In the genomic region with DNA sequence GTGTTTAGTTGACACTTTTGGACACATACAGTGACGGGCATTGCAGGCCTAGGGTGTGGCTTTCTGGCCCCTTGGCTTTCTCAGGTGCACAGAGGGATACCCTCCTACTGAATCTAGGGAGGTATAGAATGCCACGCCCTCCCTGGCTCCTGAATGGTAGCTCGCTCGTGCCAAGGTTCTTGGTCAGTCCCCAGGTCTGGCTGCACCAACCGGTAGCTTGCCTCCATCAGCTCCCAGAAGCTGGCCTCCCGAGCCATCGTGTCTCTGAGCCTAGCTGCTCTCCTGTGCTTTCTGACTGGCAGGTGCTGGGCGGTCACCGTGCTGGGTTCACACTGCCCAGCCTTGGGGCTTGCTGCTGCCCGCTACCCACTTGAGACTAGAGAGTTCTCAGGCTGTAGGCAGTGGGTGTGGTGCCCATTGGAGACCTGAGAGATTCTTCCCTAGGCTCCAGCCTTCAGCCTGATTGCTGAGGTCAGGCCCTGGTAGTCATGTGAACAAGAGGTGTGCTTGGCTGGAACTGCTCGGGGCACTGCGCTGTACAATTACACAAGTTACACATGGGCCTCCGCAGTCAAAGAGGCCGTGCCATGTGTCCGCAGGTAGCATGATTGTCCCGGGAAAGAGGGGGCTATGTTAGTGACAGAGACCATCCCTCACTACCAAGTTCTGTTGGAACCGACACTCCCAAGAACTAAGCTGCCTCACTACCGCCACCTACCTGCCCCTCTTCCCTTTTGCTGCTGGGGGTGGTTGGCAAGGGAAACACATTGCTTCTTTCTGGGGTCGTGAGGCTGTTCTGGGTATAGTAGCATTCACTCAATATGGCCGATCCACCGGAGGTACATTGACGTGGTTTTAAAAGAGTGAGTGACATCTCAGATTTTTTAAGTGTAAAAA, we compare ENCODE assay signal across 8 mouse cellular contexts. TPM values are rescaled to one million over a fixed set of nuclear protein-coding genes. Genes with fewer than 3 reads are reported as not detected.
DNase-seq lines count a peak whose midpoint lies in the region; ATAC-seq and TF ChIP-seq lines count a peak whose summit lies in the region.

No protein-coding gene starts in this region.

- H3K4me2 ChIP-seq in hindbrain, postnatal 0 days (ENCODE audit: low read depth, low read length): no peak overlapping the region

- TF ChIP-seq CTCF in heart, adult 2 months (IDR thresholded peaks at IDR 0.05): peak; percentile 61
- peak; percentile 57; the same call in 1 of the 2 replicates for TF ChIP-seq CTCF in brain, embryonic 14.5 days (IDR thresholded peaks at IDR 0.05; ENCODE audit: borderline replicate concordance, extremely low read depth, insufficient read depth, insufficient read length)
- TF ChIP-seq CTCF in hindbrain, postnatal 0 days (IDR thresholded peaks at IDR 0.05; ENCODE audit: low read depth): peak; percentile 71
- peak; percentile 48; the same call in 1 of the 2 replicates for TF ChIP-seq CTCF in small intestine, adult 2 months (IDR thresholded peaks at IDR 0.05; ENCODE audit: extremely low read depth, insufficient read length, insufficient replicate concordance, low read depth, low read length)

- DNase-seq in heart, adult 2 months: no peak
- no peak for DNase-seq in heart, adult 9 months (ENCODE audit: low spot score in 2 of 2)
- peak; percentile 38 for DNase-seq in 416B (ENCODE audit: low read depth)
- no peak for DNase-seq in brain, embryonic 14.5 days (ENCODE audit: low read depth)
- peak; percentile 50 for DNase-seq in hindbrain, postnatal 0 days (ENCODE audit: low spot score)
- no peak for DNase-seq in frontal cortex, postnatal 10 days (ENCODE audit: low spot score in 2 of 2)
- no peak for DNase-seq in adrenal gland, adult 18-20 months (ENCODE audit: low spot score in 2 of 2)

- intact Hi-C loops in heart, adult 2 months (cut with DNase I): loop anchor here (2.0 kb wide), 1 partner anchor 19 kb away; no protein-coding TSS in a partner anchor

- H3K9ac ChIP-seq in heart, adult 2 months (ENCODE audit: low read depth, low read length): no peak overlapping the region
- H3K9ac ChIP-seq in hindbrain, postnatal 0 days (replicated peaks; ENCODE audit: low read length): no peak overlapping the region

- no peak for TF ChIP-seq EP300 in heart, adult 2 months (IDR thresholded peaks at IDR 0.05; ENCODE audit: insufficient read depth, low read depth, low read length)

- H3K9me3 ChIP-seq in hindbrain, postnatal 0 days (ENCODE audit: low read length): no peaks in the 10 kb centered on the region

- no peak for TF ChIP-seq POLR2A in heart, adult 2 months (IDR thresholded peaks at IDR 0.05; ENCODE audit: insufficient read depth, low read depth, low read length)
- TF ChIP-seq POLR2A in brain, embryonic 14.5 days (IDR thresholded peaks at IDR 0.05; ENCODE audit: borderline replicate concordance, extremely low read depth, insufficient read depth, insufficient read length, poor library complexity, severe bottlenecking): no peak
- no peak for TF ChIP-seq POLR2A in small intestine, adult 2 months (IDR thresholded peaks at IDR 0.05; ENCODE audit: low read depth, low read length)

- no peak overlapping the region for H3K4me3 ChIP-seq in heart, adult 2 months
- H3K4me3 ChIP-seq in hindbrain, postnatal 0 days (ENCODE audit: low read length): no peak overlapping the region
- H3K4me3 ChIP-seq in small intestine, adult 2 months (ENCODE audit: low read depth, low read length): no peak overlapping the region

- H3K27ac ChIP-seq in heart, adult 2 months: no peak overlapping the region
- no peak overlapping the region for H3K27ac ChIP-seq in hindbrain, postnatal 0 days
- H3K27ac ChIP-seq in small intestine, adult 2 months (ENCODE audit: insufficient read depth, low read depth, low read length): no peak overlapping the region

- H3K27me3 ChIP-seq in heart, adult 2 months (ENCODE audit: control insufficient read depth, insufficient read depth, low read length): no peaks in the 10 kb centered on the region
- no peaks in the 10 kb centered on the region for H3K27me3 ChIP-seq in hindbrain, postnatal 0 days (ENCODE audit: insufficient read depth, low read length)
- H3K27me3 ChIP-seq in small intestine, adult 2 months (ENCODE audit: control insufficient read depth, insufficient read depth, low read length): no peaks in the 10 kb centered on the region

- no peaks in the 10 kb centered on the region; the same call in 1 of the 2 replicates for H3K79me2 ChIP-seq in heart, adult 2 months (replicated peaks; ENCODE audit: control insufficient read depth, insufficient read depth, low read length)

- peaks cover 2% of the 10 kb centered on the region; the same call in 1 of the 2 replicates for H3K36me3 ChIP-seq in heart, adult 2 months (ENCODE audit: control insufficient read depth, insufficient read depth, low read length)
- H3K36me3 ChIP-seq in hindbrain, postnatal 0 days (ENCODE audit: insufficient read depth, low read length): peaks cover 4% of the 10 kb centered on the region; the same call in 1 of the 2 replicates
- peaks cover 43% of the 10 kb centered on the region for H3K36me3 ChIP-seq in small intestine, adult 2 months (ENCODE audit: control insufficient read depth, insufficient read depth, low read length)

- WGBS in heart, adult 2 months: 78% methylated on average over 22 of the region's 22 CpGs
- 75% methylated on average over 22 of the region's 22 CpGs for WGBS in hindbrain, postnatal 0 days
- 80% methylated on average over 22 of the region's 22 CpGs for WGBS in small intestine, adult 2 months

- no peak for ATAC-seq in hindbrain, postnatal 0 days

- peaks cover 16% of the 10 kb centered on the region for H3K4me1 ChIP-seq in heart, adult 2 months (ENCODE audit: control insufficient read depth, insufficient read depth, low read length)
- H3K4me1 ChIP-seq in hindbrain, postnatal 0 days (ENCODE audit: insufficient read depth, low read length): peaks cover 64% of the 10 kb centered on the region
- peaks cover 20% of the 10 kb centered on the region for H3K4me1 ChIP-seq in small intestine, adult 2 months (ENCODE audit: control insufficient read depth, insufficient read depth, insufficient read length, low read length)

RNA-seq across cellular contexts. Expression of a gene that starts 27.3 kb away (rescaled TPM):
- 1 to 10 TPM; 1.1 to 1.5 TPM for total RNA-seq in heart, adult 2 months (2021)
- polyA plus RNA-seq in heart, adult 2 months (2012; rRNA removed): 1.3 and 1.4 TPM in 2 replicates
- 22.9 and 37.8 TPM in 2 replicates for polyA plus RNA-seq in brain, embryonic 14.5 days (2012; rRNA removed)
- total RNA-seq in hindbrain, postnatal 0 days (2014; rRNA removed): 2.8 and 12.3 TPM in 2 replicates
- 17.2 and 20.6 TPM in 2 replicates for polyA plus RNA-seq in hindbrain, postnatal 0 days (2015; fragmentation: Nextera tagmentation; extraction: Ambion mirVana)
- 12.6 and 22.5 TPM in 2 replicates for polyA plus RNA-seq in small intestine, adult 2 months (2012; rRNA removed)
- total RNA-seq in adrenal gland, adult 18-20 months (2021): 1 to 10 TPM; 4.6 to 5.0 TPM

Comparison
In these comparisons a context has a peak if more than half of its experiments do, and no peak if none do; other contexts are left out.
1. DNase-seq: peak in 416B (single experiment) and hindbrain, postnatal 0 days (single experiment); none in heart, adult 2 months (0 of 2), heart, adult 9 months (0 of 2), brain, embryonic 14.5 days (single experiment), frontal cortex, postnatal 10 days (0 of 2) and adrenal gland, adult 18-20 months (0 of 2).
2. Peak in every context shown above with its lines, with median percentiles within 50 percentile points of each other: CTCF ChIP-seq.